Mouse (Mus musculus): Measurements from ENCODE around the gene Exosc8. TPM values are rescaled to one million over a fixed set of nuclear protein-coding genes. Genes with fewer than 3 reads are reported as not detected.
"Not testable (repeated sequence)": the region's sequence is repeated elsewhere in the genome, so short reads cannot be mapped to it uniquely, and the experiment has no call there.

Exosc8 gene
- polyA plus RNA-seq, 1 experiment, result 68.0 TPM

DNA sequence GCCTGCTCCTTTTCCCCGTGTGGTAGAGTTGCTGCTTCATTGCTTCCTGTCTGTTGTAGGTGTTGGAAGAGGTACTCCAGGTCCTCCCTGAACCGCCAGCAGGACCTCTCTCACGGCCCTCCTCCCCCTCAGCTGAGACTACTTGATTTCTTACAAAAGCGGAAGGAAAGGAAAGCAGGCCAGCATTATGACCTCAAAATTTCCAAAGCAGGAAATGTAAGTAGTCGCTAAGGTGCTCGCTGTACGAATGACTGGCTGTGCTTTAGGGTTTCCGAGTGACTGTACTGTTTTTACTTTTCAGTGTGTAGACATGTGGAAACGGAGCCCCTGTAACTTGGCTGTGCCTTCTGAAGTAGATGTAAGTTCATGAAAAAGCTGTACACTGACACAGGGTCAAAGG lies 26.2 kb downstream of the Exosc8 start:
- TF ChIP-seq POLR2A (IDR thresholded peaks at IDR 0.05; ENCODE audit: borderline replicate concordance, extremely low read depth, insufficient read depth, insufficient read length, poor library complexity, severe bottlenecking) (no peak), CTCF (IDR thresholded peaks at IDR 0.05; ENCODE audit: borderline replicate concordance, extremely low read depth, insufficient read depth, insufficient read length) (no peak)
- no peak for DNase-seq (ENCODE audit: low read depth)

DNA sequence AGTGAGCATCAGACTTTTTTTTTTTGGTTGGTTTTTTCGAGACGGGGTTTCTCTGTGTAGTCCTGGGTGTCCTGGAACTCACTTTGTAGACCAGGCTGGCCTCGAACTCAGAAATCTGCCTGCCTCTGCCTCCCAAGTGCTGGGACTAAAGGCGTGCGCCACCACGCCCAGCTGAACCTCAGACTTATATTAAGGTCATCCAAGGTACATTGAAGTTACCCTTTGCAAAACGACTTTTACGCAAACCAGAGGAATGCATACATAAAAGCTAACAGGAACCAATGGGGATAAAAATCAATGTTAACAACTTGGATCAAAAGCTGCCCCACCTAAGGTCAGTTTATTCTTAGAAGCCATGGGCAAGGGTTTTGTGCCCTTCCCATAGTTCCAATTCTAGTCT lies 31.1 kb downstream of the Exosc8 start:
- DNase-seq (ENCODE audit: low read depth), result not testable (repeated sequence)

DNA sequence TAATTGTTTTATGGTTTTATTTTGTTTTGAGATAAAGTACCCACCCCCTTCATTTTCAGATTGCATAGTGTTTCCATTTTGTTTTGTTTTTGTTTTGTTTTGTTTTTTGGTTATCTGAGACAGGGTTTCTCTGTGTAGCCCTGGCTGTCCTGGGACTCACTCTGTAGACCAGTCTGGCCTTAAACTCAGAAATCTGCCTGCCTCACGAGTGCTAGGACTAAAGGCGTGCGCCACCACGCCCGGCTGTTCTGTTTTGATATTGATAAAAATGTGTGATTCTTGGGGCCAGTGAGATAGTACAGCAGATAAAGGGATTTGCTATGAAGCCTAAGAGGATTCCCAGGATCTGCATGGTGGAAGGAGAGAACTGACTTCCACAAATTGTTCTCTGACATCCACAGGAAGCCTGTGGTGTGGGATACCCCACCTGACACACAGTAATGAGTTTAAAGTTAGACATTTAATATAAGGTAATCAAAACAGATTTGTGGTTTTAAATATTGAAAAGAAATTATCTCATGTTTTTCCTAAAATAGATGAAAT lies 35.4 kb downstream of the Exosc8 start:
- TF ChIP-seq POLR2A (IDR thresholded peaks at IDR 0.05; ENCODE audit: borderline replicate concordance, extremely low read depth, insufficient read depth, insufficient read length, poor library complexity, severe bottlenecking), result no peak
- TF ChIP-seq CTCF (IDR thresholded peaks at IDR 0.05; ENCODE audit: borderline replicate concordance, extremely low read depth, insufficient read depth, insufficient read length), result no peak
- DNase-seq (ENCODE audit: low read depth), result no peak

DNA sequence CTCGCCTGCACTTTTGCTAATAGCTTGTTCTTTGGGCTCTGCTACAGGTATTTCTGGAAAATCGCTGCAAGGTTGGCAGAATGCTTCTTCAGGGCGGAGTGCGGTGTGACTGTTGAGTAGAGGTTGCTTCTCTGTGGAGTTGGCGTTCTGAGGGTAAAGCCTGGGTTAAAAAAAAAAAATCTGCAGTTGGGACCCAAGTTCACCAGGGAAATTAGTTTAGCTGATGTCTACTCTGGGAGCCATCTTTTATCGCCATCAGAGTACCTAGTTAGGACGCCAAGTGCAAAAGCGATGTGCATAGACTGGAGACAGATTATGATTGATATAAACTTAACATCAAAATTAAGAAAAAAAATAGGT lies 42.2 kb downstream of the Exosc8 start:
- TF ChIP-seq CTCF (IDR thresholded peaks at IDR 0.05; ENCODE audit: borderline replicate concordance, extremely low read depth, insufficient read depth, insufficient read length) (no peak), POLR2A (IDR thresholded peaks at IDR 0.05; ENCODE audit: borderline replicate concordance, extremely low read depth, insufficient read depth, insufficient read length, poor library complexity, severe bottlenecking) (no peak)
- no peak for DNase-seq (ENCODE audit: low read depth)

DNA sequence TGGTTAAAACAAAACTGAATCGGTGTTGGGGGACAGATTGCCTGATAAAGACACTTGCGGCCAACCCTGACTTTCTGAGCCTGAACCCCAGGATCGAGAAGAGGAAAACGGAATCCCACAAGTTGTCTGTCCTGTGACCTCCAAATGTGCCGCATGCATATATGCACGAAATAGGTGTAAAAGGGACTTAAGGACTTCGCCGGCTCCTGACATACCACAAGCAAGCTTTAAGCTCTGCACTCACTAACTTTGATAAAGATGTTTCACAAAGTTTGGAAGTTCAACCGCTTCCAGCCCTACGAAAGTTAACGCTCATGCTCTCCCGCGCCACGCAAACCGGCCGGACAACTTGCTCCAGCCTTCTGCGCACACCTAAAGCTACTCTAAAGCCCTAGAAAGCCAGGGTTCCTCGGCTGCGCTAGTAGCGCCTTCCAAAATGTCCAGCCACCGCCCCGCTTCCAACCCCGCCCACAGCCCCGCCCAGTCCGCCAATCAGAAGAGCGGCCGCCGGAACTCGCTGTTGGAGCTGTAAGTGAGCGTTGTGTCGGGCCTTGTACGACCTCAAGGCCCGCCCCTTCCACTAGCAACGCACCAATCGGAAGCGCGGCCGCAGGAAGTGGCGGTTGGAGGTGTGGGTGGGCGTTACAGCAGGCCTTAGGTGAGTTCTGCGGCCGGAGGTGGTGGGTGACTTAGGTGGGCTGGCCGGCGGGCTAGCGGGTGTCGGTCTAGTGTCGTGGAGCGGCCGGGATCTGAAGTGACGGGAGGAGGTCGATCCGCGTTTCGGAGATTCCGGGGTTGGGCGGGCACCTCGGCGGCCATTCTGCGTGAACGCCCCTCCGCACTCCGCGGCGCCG lies 42.8 kb downstream of the Exosc8 start, which contains the start of gene Supt20:
Supt20 (plus strand) TSS at position 606 of the 854 bp plus-strand sequence.
- TF ChIP-seq CTCF (IDR thresholded peaks at IDR 0.05; ENCODE audit: borderline replicate concordance, extremely low read depth, insufficient read depth, insufficient read length) (no peak), POLR2A (IDR thresholded peaks at IDR 0.05; ENCODE audit: borderline replicate concordance, extremely low read depth, insufficient read depth, insufficient read length, poor library complexity, severe bottlenecking) (no peak)
- peak; percentile 98 for DNase-seq (ENCODE audit: low read depth)

DNA sequence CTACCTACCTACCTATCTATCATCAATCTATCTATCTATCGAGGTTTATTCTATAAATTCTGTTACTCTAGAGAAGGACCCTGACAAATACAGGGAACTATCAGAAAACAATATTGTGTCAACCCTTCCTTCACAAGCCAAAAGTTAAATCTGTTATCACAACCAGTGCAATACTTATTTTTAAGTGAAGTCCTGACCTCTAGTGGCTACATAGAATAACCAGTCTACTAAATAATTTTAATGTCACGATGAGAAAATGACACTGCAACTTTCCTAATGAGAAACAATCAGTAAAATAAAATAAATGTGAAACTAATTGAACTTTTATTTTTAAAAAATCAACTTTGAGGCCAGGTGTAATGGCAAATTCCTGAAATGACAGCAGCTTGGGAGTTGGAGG lies 46.1 kb downstream of the Exosc8 start:
- DNase-seq (ENCODE audit: low read depth), result peak; percentile 53
- TF ChIP-seq CTCF (IDR thresholded peaks at IDR 0.05; ENCODE audit: borderline replicate concordance, extremely low read depth, insufficient read depth, insufficient read length) (no peak), POLR2A (IDR thresholded peaks at IDR 0.05; ENCODE audit: borderline replicate concordance, extremely low read depth, insufficient read depth, insufficient read length, poor library complexity, severe bottlenecking) (no peak)

DNA sequence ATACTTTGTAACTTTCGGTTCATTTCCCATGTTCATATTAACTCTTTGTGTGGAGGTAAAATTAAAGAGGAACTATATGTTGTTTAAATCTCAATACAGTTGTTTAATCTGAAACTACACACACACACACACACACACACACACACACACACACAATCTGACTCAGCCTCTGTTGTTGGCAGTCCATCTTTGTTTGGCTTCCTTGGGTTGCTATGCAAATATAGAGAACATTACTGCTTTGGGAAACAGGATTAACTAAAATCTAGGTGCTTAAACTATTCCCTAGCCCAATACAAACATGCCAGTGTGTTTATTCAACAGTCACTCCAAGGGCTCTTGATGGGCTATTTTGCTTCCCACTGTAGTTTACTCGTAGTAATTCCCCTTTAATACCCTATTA lies 47.9 kb downstream of the Exosc8 start:
- DNase-seq (ENCODE audit: low read depth), result no peak
- TF ChIP-seq POLR2A (IDR thresholded peaks at IDR 0.05; ENCODE audit: borderline replicate concordance, extremely low read depth, insufficient read depth, insufficient read length, poor library complexity, severe bottlenecking) (no peak), CTCF (IDR thresholded peaks at IDR 0.05; ENCODE audit: borderline replicate concordance, extremely low read depth, insufficient read depth, insufficient read length) (no peak)

DNA sequence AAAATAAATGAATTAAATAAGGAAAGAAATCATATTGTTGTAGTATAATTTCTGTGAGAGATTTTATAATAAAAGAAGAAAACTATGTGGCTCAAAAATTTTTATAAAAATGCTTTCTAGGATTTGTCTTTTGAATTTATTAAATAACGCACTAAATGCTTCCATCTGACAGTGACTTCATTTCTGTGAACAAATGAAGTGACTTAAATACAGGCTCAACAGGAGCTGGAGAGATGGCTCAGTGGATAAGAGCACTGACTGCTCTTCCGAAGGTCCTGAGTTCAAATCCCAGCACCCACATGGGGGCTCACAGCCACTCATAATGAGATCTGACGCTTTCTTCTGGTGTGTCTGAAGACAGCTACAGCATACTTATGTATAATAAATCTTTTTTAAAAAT lies 50.0 kb downstream of the Exosc8 start:
- no peak for DNase-seq (ENCODE audit: low read depth)
- TF ChIP-seq CTCF (IDR thresholded peaks at IDR 0.05; ENCODE audit: borderline replicate concordance, extremely low read depth, insufficient read depth, insufficient read length) (no peak), POLR2A (IDR thresholded peaks at IDR 0.05; ENCODE audit: borderline replicate concordance, extremely low read depth, insufficient read depth, insufficient read length, poor library complexity, severe bottlenecking) (no peak)

DNA sequence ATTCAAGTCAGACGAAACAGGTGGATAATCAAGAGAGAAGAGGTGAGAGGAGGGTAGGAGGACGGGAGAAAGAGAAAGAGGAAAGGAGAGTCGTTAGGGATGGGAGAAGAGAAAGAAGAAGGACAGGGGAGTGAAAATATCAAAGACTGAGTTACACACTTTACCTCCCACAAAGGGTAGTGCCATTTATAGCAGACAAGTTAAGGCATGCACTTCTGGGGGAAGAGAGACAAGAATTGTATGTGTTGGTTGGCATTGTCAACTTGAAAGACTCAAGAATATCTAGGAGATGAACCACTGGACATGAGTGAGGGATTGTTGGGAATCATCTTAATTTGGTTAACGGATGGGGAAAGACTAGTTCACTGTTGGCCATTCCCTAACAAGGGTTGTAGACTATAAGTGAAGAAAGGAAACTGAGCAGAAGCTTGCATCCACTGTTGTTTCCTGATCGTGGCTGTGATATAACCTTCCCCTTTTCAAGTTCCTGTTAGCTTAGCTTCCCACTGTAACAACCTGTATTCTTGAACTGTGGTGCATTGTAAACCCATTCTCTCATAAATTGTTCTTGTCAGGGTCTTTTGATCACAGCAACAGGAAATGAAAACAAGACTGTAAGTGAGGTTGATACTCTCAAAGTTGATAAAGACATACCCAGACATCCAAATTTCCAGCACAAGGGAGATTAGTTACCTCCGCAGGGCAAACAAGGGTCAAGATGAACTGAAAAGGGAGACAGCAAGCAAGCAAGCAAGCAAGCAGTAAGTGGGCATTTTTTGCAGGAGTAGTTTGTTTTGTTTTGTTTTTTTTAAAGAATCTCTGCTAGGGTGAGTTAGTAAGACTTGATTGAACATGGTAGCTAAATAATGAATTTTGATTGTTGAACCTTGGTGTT lies 53.6 kb downstream of the Exosc8 start:
- TF ChIP-seq POLR2A (IDR thresholded peaks at IDR 0.05; ENCODE audit: borderline replicate concordance, extremely low read depth, insufficient read depth, insufficient read length, poor library complexity, severe bottlenecking) (no peak), CTCF (IDR thresholded peaks at IDR 0.05; ENCODE audit: borderline replicate concordance, extremely low read depth, insufficient read depth, insufficient read length) (no peak)
- DNase-seq (ENCODE audit: low read depth), result no peak

Other genes with a start within 250 kb of the Exosc8 start
- 103 and 115 TPM in 2 replicates for gene Supt20, start 42.6 kb downstream of the Exosc8 start, polyA plus RNA-seq (2012; rRNA removed)
- not detected in 2 replicates for gene Gm21958, start 21.0 kb downstream of the Exosc8 start, polyA plus RNA-seq (2012; rRNA removed)
- 27.5 and 32.9 TPM in 2 replicates for gene Alg5, start 146 bp upstream of the Exosc8 start, polyA plus RNA-seq (2012; rRNA removed)
- gene Smad9, start 20.2 kb upstream of the Exosc8 start, polyA plus RNA-seq (2012; rRNA removed), result 0.49 and 1.3 TPM in 2 replicates
- 45.8 and 53.5 TPM in 2 replicates for gene Rfxap, start 72.4 kb upstream of the Exosc8 start, polyA plus RNA-seq (2012; rRNA removed)
- gene Sertm1, start 180.5 kb upstream of the Exosc8 start, polyA plus RNA-seq (2012; rRNA removed), result 4.9 and 8.4 TPM in 2 replicates

All from brain, embryonic 14.5 days (tissue).